In the genomic region with DNA sequence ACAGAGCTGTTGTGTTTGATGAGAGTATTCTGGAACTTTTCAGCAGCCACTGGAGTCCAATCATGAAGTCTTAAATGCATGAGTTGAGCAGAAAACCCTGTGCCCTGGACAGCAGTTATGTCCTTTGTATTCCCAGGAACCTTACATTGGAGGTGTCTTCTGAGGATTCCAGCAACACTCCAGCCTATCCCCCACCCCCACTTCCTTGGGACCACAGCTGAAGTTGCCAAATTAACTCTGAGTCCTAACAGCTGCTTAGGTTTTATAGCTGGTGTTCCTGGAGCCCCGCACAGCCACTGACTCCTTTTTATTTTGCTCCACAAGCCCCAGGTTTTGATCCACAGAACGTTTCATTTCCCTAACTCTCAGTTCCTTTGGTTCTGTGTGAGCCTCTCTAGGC, we compare ENCODE assay signal across 15 mouse cellular contexts.
"Had no signal": no experiment of that assay in that cellular context is flagged by ENCODE, and none has a peak within 500 bp of the region (broad histone marks: within the 10 kb centered on the region; RNA-seq: fewer than 3 reads in every experiment).

No protein-coding gene starts in this region.

- DNase-seq: kidney, adult 11 months; kidney, adult 9 months; lung, postnatal 4 days; midbrain, embryonic 14.5 days; retina, postnatal 1 day; right cerebral cortex, postnatal 4 days; spleen, adult 18-20 months; thymus, postnatal 4 days had no signal

- H3K27ac ChIP-seq: hindbrain, postnatal 0 days; left cerebral cortex, adult 2 months; liver, embryonic 12.5 days; lung, embryonic 15.5 days; midbrain, embryonic 10.5 days; neural tube, embryonic 12.5 days; stomach, embryonic 15.5 days had no signal

- H3K9ac ChIP-seq: liver, embryonic 12.5 days; lung, embryonic 15.5 days; neural tube, embryonic 12.5 days; stomach, embryonic 15.5 days had no signal

- H3K9me3 ChIP-seq: liver, embryonic 12.5 days; lung, embryonic 15.5 days; midbrain, embryonic 10.5 days; stomach, embryonic 15.5 days had no signal

- H3K27me3 ChIP-seq: liver, embryonic 12.5 days; lung, embryonic 15.5 days; neural tube, embryonic 12.5 days; stomach, embryonic 15.5 days had no signal

- H3K4me3 ChIP-seq: left cerebral cortex, adult 2 months; liver, embryonic 12.5 days; lung, embryonic 15.5 days; midbrain, embryonic 10.5 days; neural tube, embryonic 12.5 days; stomach, embryonic 15.5 days had no signal

- H3K4me1 ChIP-seq: liver, embryonic 12.5 days; lung, embryonic 15.5 days; midbrain, embryonic 10.5 days; neural tube, embryonic 12.5 days; stomach, embryonic 15.5 days had no signal

- H3K4me2 ChIP-seq: liver, embryonic 12.5 days; lung, embryonic 15.5 days; neural tube, embryonic 12.5 days; stomach, embryonic 15.5 days had no signal

- ATAC-seq: hindbrain, postnatal 0 days; liver, embryonic 12.5 days had no signal

- H3K36me3 ChIP-seq: liver, embryonic 12.5 days; lung, embryonic 15.5 days; midbrain, embryonic 10.5 days; neural tube, embryonic 12.5 days; stomach, embryonic 15.5 days had no signal
